33 mouse cellular contexts compared by ENCODE assay signal in genomic region chr2:74695383-74695782, GRCm38 (mm10). TPM values are rescaled to one million over a fixed set of nuclear protein-coding genes. Genes with fewer than 3 reads are reported as not detected.
DNase-seq lines count a peak whose midpoint lies in the region; ATAC-seq and TF ChIP-seq lines count a peak whose summit lies in the region.
"Had no signal": no experiment of that assay in that cellular context is flagged by ENCODE, and none has a peak within 500 bp of the region (broad histone marks: within the 10 kb centered on the region; RNA-seq: fewer than 3 reads in every experiment).

No protein-coding gene starts in this region.

- H3K9ac ChIP-seq in heart, embryonic 12.5 days, result no peak overlapping the region
- H3K9ac ChIP-seq in kidney, postnatal 0 days (ENCODE audit: low read depth, low read length), result peak overlapping the region; percentile 100; the same call in 1 of the 2 replicates
- H3K9ac ChIP-seq in limb, embryonic 13.5 days, result peak overlapping the region; percentile 90
- H3K9ac ChIP-seq in liver, embryonic 11.5 days (ENCODE audit: low read depth, low read length), result no peak overlapping the region
- H3K9ac ChIP-seq: forebrain, embryonic 13.5 days; hindbrain, embryonic 15.5 days; intestine, embryonic 15.5 days; liver, embryonic 13.5 days; midbrain, embryonic 13.5 days had no signal

- peaks cover 100% of the 10 kb centered on the region for H3K27me3 ChIP-seq in heart, embryonic 10.5 days (ENCODE audit: insufficient read depth, poor library complexity, severe bottlenecking)
- H3K27me3 ChIP-seq in heart, embryonic 12.5 days (replicated peaks), result peaks cover 96% of the 10 kb centered on the region
- H3K27me3 ChIP-seq in kidney, postnatal 0 days (ENCODE audit: insufficient read depth, low read length), result no peaks in the 10 kb centered on the region
- peaks cover 62% of the 10 kb centered on the region for H3K27me3 ChIP-seq in limb, embryonic 13.5 days
- H3K27me3 ChIP-seq in liver, embryonic 11.5 days (replicated peaks; ENCODE audit: control insufficient read depth, insufficient read depth, low read length), result peaks cover 100% of the 10 kb centered on the region

- H3K27ac ChIP-seq in heart, embryonic 10.5 days, result no peak overlapping the region
- H3K27ac ChIP-seq in heart, embryonic 12.5 days (ENCODE audit: poor library complexity, severe bottlenecking), result no peak overlapping the region
- peak overlapping the region; percentile 98 for H3K27ac ChIP-seq in kidney, postnatal 0 days
- H3K27ac ChIP-seq in limb, embryonic 13.5 days, result peak overlapping the region; percentile 81
- no peak overlapping the region for H3K27ac ChIP-seq in liver, embryonic 11.5 days (ENCODE audit: low read depth, low read length)
- H3K27ac ChIP-seq: forebrain, embryonic 13.5 days; hindbrain, embryonic 15.5 days; intestine, embryonic 15.5 days; liver, embryonic 13.5 days; midbrain, embryonic 13.5 days; stomach, postnatal 0 days had no signal

- peaks cover 22% of the 10 kb centered on the region for H3K4me1 ChIP-seq in heart, embryonic 10.5 days
- peaks cover 17% of the 10 kb centered on the region; the same call in 1 of the 2 replicates for H3K4me1 ChIP-seq in heart, embryonic 12.5 days (replicated peaks)
- H3K4me1 ChIP-seq in kidney, postnatal 0 days (replicated peaks; ENCODE audit: insufficient read depth, low read length), result peaks cover 15% of the 10 kb centered on the region
- H3K4me1 ChIP-seq in limb, embryonic 13.5 days, result peaks cover 72% of the 10 kb centered on the region
- no peaks in the 10 kb centered on the region for H3K4me1 ChIP-seq in liver, embryonic 11.5 days (replicated peaks; ENCODE audit: control insufficient read depth, insufficient read depth, low read length)

- no peak for ATAC-seq in heart, embryonic 12.5 days (ENCODE audit: insufficient number of reproducible peaks, low FRiP score)
- ATAC-seq in kidney, postnatal 0 days (replicated peaks; ENCODE audit: low FRiP score, low read depth), result no peak
- no peak for ATAC-seq in limb, embryonic 13.5 days (ENCODE audit: low FRiP score, low read depth)
- no peak for ATAC-seq in liver, embryonic 11.5 days (replicated peaks; ENCODE audit: low FRiP score)
- no peak for ATAC-seq in erythroid progenitor cell, adult 5-6 weeks (replicated peaks; ENCODE audit: low FRiP score, poor library complexity, severe bottlenecking)
- ATAC-seq: CD4-positive, CD25-positive, alpha-beta regulatory T cell, adult 4 months; forebrain, embryonic 13.5 days; intestine, embryonic 15.5 days; midbrain, embryonic 13.5 days had no signal

- H3K4me2 ChIP-seq in heart, embryonic 12.5 days, result no peak overlapping the region
- H3K4me2 ChIP-seq in kidney, postnatal 0 days (ENCODE audit: low read length), result peak overlapping the region; percentile 90
- H3K4me2 ChIP-seq in limb, embryonic 13.5 days (replicated peaks), result peak overlapping the region; percentile 91
- no peak overlapping the region for H3K4me2 ChIP-seq in liver, embryonic 11.5 days
- H3K4me2 ChIP-seq: forebrain, embryonic 13.5 days; hindbrain, embryonic 15.5 days; intestine, embryonic 15.5 days; liver, embryonic 13.5 days; midbrain, embryonic 13.5 days had no signal

- H3K36me3 ChIP-seq in heart, embryonic 10.5 days, result no peaks in the 10 kb centered on the region
- no peaks in the 10 kb centered on the region for H3K36me3 ChIP-seq in heart, embryonic 12.5 days
- H3K36me3 ChIP-seq in kidney, postnatal 0 days (ENCODE audit: insufficient read depth, low read length), result 0 out of 2 replicates have a peak, but pooled peaks cover 5% of the 10 kb centered on the region
- peaks cover 13% of the 10 kb centered on the region; the same call in 1 of the 2 replicates for H3K36me3 ChIP-seq in limb, embryonic 13.5 days
- no peaks in the 10 kb centered on the region for H3K36me3 ChIP-seq in liver, embryonic 11.5 days (ENCODE audit: control insufficient read depth, insufficient read depth, low read length)
- H3K36me3 ChIP-seq: hindbrain, embryonic 15.5 days; intestine, embryonic 15.5 days; liver, embryonic 13.5 days; midbrain, embryonic 13.5 days had no signal

- no peak overlapping the region for H3K4me3 ChIP-seq in heart, embryonic 10.5 days
- no peak overlapping the region for H3K4me3 ChIP-seq in heart, embryonic 12.5 days
- H3K4me3 ChIP-seq in kidney, postnatal 0 days (replicated peaks; ENCODE audit: low read depth, low read length), result peak overlapping the region; percentile 91
- peak overlapping the region; percentile 60 for H3K4me3 ChIP-seq in limb, embryonic 13.5 days
- H3K4me3 ChIP-seq in liver, embryonic 11.5 days (ENCODE audit: low read depth, low read length), result no peak overlapping the region
- H3K4me3 ChIP-seq: forebrain, embryonic 13.5 days; hindbrain, embryonic 15.5 days; intestine, embryonic 15.5 days; liver, embryonic 13.5 days; midbrain, embryonic 13.5 days had no signal

- no peaks in the 10 kb centered on the region for H3K9me3 ChIP-seq in heart, embryonic 10.5 days
- H3K9me3 ChIP-seq in heart, embryonic 12.5 days (replicated peaks), result no peaks in the 10 kb centered on the region
- H3K9me3 ChIP-seq in kidney, postnatal 0 days (replicated peaks; ENCODE audit: low read length), result no peaks in the 10 kb centered on the region
- H3K9me3 ChIP-seq in limb, embryonic 13.5 days, result no peaks in the 10 kb centered on the region
- H3K9me3 ChIP-seq in liver, embryonic 11.5 days (ENCODE audit: control insufficient read depth, low read length), result no peaks in the 10 kb centered on the region
- H3K9me3 ChIP-seq: forebrain, embryonic 13.5 days; hindbrain, embryonic 15.5 days; intestine, embryonic 15.5 days; liver, embryonic 13.5 days; midbrain, embryonic 13.5 days had no signal

- no peak for TF ChIP-seq CTCF in kidney, postnatal 0 days (IDR thresholded peaks at IDR 0.05; ENCODE audit: low read depth)

- peak; percentile 74 for DNase-seq in heart, embryonic 10.5 days (ENCODE audit: low spot score)
- DNase-seq in kidney, postnatal 0 days (ENCODE audit: low spot score), result no peak
- no peak for DNase-seq in kidney, postnatal 36 days
- no peak for DNase-seq in liver, embryonic 11.5 days (ENCODE audit: low spot score)
- DNase-seq: adrenal gland, postnatal 36 days; cerebellum, postnatal 10 days; gastrocnemius, postnatal 36 days; layer of hippocampus, adult 9-11 months; liver, embryonic 13.5 days; lung, adult 2 months; lung, postnatal 14 days; right cerebral cortex, postnatal 14 days had no signal

- 4% methylated on average over 1 of the region's 1 CpGs for WGBS in heart, embryonic 10.5 days
- WGBS in heart, embryonic 12.5 days, result 11% methylated on average over 1 of the region's 1 CpGs
- WGBS in kidney, postnatal 0 days, result 47% methylated on average over 1 of the region's 1 CpGs
- 24% methylated on average over 1 of the region's 1 CpGs for WGBS in limb, embryonic 13.5 days
- 4% methylated on average over 1 of the region's 1 CpGs for WGBS in liver, embryonic 11.5 days

RNA-seq across cellular contexts. Expression of gene Hoxd9, which starts 2.1 kb away (rescaled TPM):
- polyA plus RNA-seq in heart, embryonic 10.5 days (2016; fragmentation: Nextera tagmentation; extraction: Ambion mirVana), result 3.0 TPM in 1 of 2 replicates, not detected in the other
- polyA plus RNA-seq in heart, embryonic 12.5 days (2016; fragmentation: Nextera tagmentation; extraction: Ambion mirVana), result 0.08 TPM in 1 of 2 replicates, not detected in the other
- polyA plus RNA-seq in kidney, postnatal 0 days (2015; fragmentation: Nextera tagmentation; extraction: Ambion mirVana), result 57.8 and 67.0 TPM in 2 replicates
- polyA plus RNA-seq in limb, embryonic 13.5 days (2015; fragmentation: Nextera tagmentation; extraction: Ambion mirVana), result 10.7 and 10.9 TPM in 2 replicates
- 0.10 and 0.22 TPM in 2 replicates for polyA plus RNA-seq in liver, embryonic 11.5 days (2014; fragmentation: Nextera tagmentation; extraction: Ambion mirVana)
- not detected in 2 replicates for total RNA-seq in erythroid progenitor cell, adult 5-6 weeks (2015; ENCODE audit: low replicate concordance)
- not detected in 2 replicates for total RNA-seq in erythroid progenitor cell, adult 5-6 weeks (2017; ENCODE audit: low replicate concordance)
- total RNA-seq: hematopoietic stem cell, adult 5-6 weeks; left cerebral cortex, adult 18-20 months; left cerebral cortex, postnatal 25 days; megakaryocyte, adult 5-6 weeks had no signal
- polyA plus RNA-seq: CD4-positive, CD25-positive, alpha-beta regulatory T cell, adult 4 months; cortical plate, adult 2 months; forebrain, embryonic 13.5 days; hindbrain, embryonic 15.5 days; liver, embryonic 13.5 days; midbrain, embryonic 13.5 days had no signal

RNA-seq across cellular contexts. Expression of gene Hoxd10, which starts 3.7 kb away (rescaled TPM):
- polyA plus RNA-seq in heart, embryonic 10.5 days (2016; fragmentation: Nextera tagmentation; extraction: Ambion mirVana), result 2.3 TPM in 1 of 2 replicates, not detected in the other
- 0.10 TPM in 1 of 2 replicates, not detected in the other for polyA plus RNA-seq in heart, embryonic 12.5 days (2016; fragmentation: Nextera tagmentation; extraction: Ambion mirVana)
- 44.6 and 45.5 TPM in 2 replicates for polyA plus RNA-seq in kidney, postnatal 0 days (2015; fragmentation: Nextera tagmentation; extraction: Ambion mirVana)
- 26.0 and 26.2 TPM in 2 replicates for polyA plus RNA-seq in limb, embryonic 13.5 days (2015; fragmentation: Nextera tagmentation; extraction: Ambion mirVana)
- polyA plus RNA-seq in liver, embryonic 11.5 days (2014; fragmentation: Nextera tagmentation; extraction: Ambion mirVana), result 0.09 and 0.30 TPM in 2 replicates
- not detected in 2 replicates for total RNA-seq in erythroid progenitor cell, adult 5-6 weeks (2015; ENCODE audit: low replicate concordance)
- total RNA-seq in erythroid progenitor cell, adult 5-6 weeks (2017; ENCODE audit: low replicate concordance), result not detected in 2 replicates
- total RNA-seq: adrenal gland, adult 18-20 months; adrenal gland, postnatal 36 days; hematopoietic stem cell, adult 5-6 weeks; left cerebral cortex, adult 18-20 months; left cerebral cortex, postnatal 25 days; megakaryocyte, adult 5-6 weeks had no signal
- polyA plus RNA-seq: CD4-positive, CD25-positive, alpha-beta regulatory T cell, adult 4 months; cortical plate, adult 2 months; embryonic facial prominence, embryonic 11.5 days; forebrain, embryonic 13.5 days; heart, postnatal 0 days; hindbrain, embryonic 15.5 days; large intestine, adult 2 months; liver, embryonic 13.5 days; lung, adult 2 months; midbrain, embryonic 13.5 days; stomach, postnatal 0 days had no signal

RNA-seq across cellular contexts. Expression of gene Hoxd8, which starts 9.0 kb away (rescaled TPM):
- 0.09 and 1.3 TPM in 2 replicates for polyA plus RNA-seq in heart, embryonic 10.5 days (2016; fragmentation: Nextera tagmentation; extraction: Ambion mirVana)
- polyA plus RNA-seq in heart, embryonic 12.5 days (2016; fragmentation: Nextera tagmentation; extraction: Ambion mirVana), result 0.10 and 0.37 TPM in 2 replicates
- 73.4 and 76.7 TPM in 2 replicates for polyA plus RNA-seq in kidney, postnatal 0 days (2015; fragmentation: Nextera tagmentation; extraction: Ambion mirVana)
- 7.3 and 7.5 TPM in 2 replicates for polyA plus RNA-seq in limb, embryonic 13.5 days (2015; fragmentation: Nextera tagmentation; extraction: Ambion mirVana)
- polyA plus RNA-seq in liver, embryonic 11.5 days (2014; fragmentation: Nextera tagmentation; extraction: Ambion mirVana), result 0.82 and 1.2 TPM in 2 replicates
- total RNA-seq in erythroid progenitor cell, adult 5-6 weeks (2015; ENCODE audit: low replicate concordance), result not detected in 2 replicates
- total RNA-seq in erythroid progenitor cell, adult 5-6 weeks (2017; ENCODE audit: low replicate concordance), result not detected in 2 replicates
- total RNA-seq: hematopoietic stem cell, adult 5-6 weeks; left cerebral cortex, adult 18-20 months; megakaryocyte, adult 5-6 weeks had no signal
- polyA plus RNA-seq: CD4-positive, CD25-positive, alpha-beta regulatory T cell, adult 4 months; cortical plate, adult 2 months; forebrain, embryonic 13.5 days; midbrain, embryonic 13.5 days had no signal

RNA-seq across cellular contexts. Expression of gene Hoxd11, which starts 16.0 kb away (rescaled TPM):
- polyA plus RNA-seq in heart, embryonic 10.5 days (2016; fragmentation: Nextera tagmentation; extraction: Ambion mirVana), result 0.07 and 2.1 TPM in 2 replicates
- polyA plus RNA-seq in heart, embryonic 12.5 days (2016; fragmentation: Nextera tagmentation; extraction: Ambion mirVana), result not detected in 2 replicates
- polyA plus RNA-seq in kidney, postnatal 0 days (2015; fragmentation: Nextera tagmentation; extraction: Ambion mirVana), result 19.7 and 23.8 TPM in 2 replicates
- polyA plus RNA-seq in limb, embryonic 13.5 days (2015; fragmentation: Nextera tagmentation; extraction: Ambion mirVana), result 19.1 TPM in 2 replicates
- polyA plus RNA-seq in liver, embryonic 11.5 days (2014; fragmentation: Nextera tagmentation; extraction: Ambion mirVana), result 0.14 and 0.44 TPM in 2 replicates
- not detected in 2 replicates for total RNA-seq in erythroid progenitor cell, adult 5-6 weeks (2015; ENCODE audit: low replicate concordance)
- not detected in 2 replicates for total RNA-seq in erythroid progenitor cell, adult 5-6 weeks (2017; ENCODE audit: low replicate concordance)
- total RNA-seq: adrenal gland, adult 18-20 months; adrenal gland, postnatal 36 days; gastrocnemius, adult 18-20 months; gastrocnemius, postnatal 36 days; heart, adult 8-10 months; hematopoietic stem cell, adult 5-6 weeks; left cerebral cortex, adult 18-20 months; left cerebral cortex, postnatal 25 days; megakaryocyte, adult 5-6 weeks had no signal
- polyA plus RNA-seq: CD4-positive, CD25-positive, alpha-beta regulatory T cell, adult 4 months; cortical plate, adult 2 months; embryonic facial prominence, embryonic 11.5 days; forebrain, embryonic 13.5 days; heart, postnatal 0 days; hindbrain, embryonic 15.5 days; large intestine, adult 2 months; liver, embryonic 13.5 days; lung, adult 2 months; midbrain, embryonic 13.5 days; stomach, postnatal 0 days; thymus, postnatal 0 days had no signal

RNA-seq across cellular contexts. Expression of gene Hoxd3, which starts 16.3 kb away (rescaled TPM):
- 0.73 and 2.9 TPM in 2 replicates for polyA plus RNA-seq in heart, embryonic 10.5 days (2016; fragmentation: Nextera tagmentation; extraction: Ambion mirVana)
- polyA plus RNA-seq in heart, embryonic 12.5 days (2016; fragmentation: Nextera tagmentation; extraction: Ambion mirVana), result 2.5 and 3.1 TPM in 2 replicates
- polyA plus RNA-seq in kidney, postnatal 0 days (2015; fragmentation: Nextera tagmentation; extraction: Ambion mirVana), result 7.9 and 8.0 TPM in 2 replicates
- polyA plus RNA-seq in limb, embryonic 13.5 days (2015; fragmentation: Nextera tagmentation; extraction: Ambion mirVana), result 0.84 and 0.88 TPM in 2 replicates
- polyA plus RNA-seq in liver, embryonic 11.5 days (2014; fragmentation: Nextera tagmentation; extraction: Ambion mirVana), result 0.47 and 0.87 TPM in 2 replicates
- total RNA-seq in erythroid progenitor cell, adult 5-6 weeks (2015; ENCODE audit: low replicate concordance), result not detected in 2 replicates
- total RNA-seq in erythroid progenitor cell, adult 5-6 weeks (2017; ENCODE audit: low replicate concordance), result not detected in 2 replicates
- total RNA-seq: gastrocnemius, adult 18-20 months; hematopoietic stem cell, adult 5-6 weeks; left cerebral cortex, adult 18-20 months; left cerebral cortex, postnatal 25 days had no signal
- polyA plus RNA-seq: CD4-positive, CD25-positive, alpha-beta regulatory T cell, adult 4 months; cortical plate, adult 2 months; forebrain, embryonic 13.5 days had no signal

Comparison
In these comparisons a context has a peak if more than half of its experiments do, and no peak if none do; other contexts are left out.
1. H3K27ac ChIP-seq: peak in kidney, postnatal 0 days (single experiment) and limb, embryonic 13.5 days (single experiment); none in heart, embryonic 10.5 days (single experiment), heart, embryonic 12.5 days (single experiment) and liver, embryonic 11.5 days (single experiment).
2. H3K4me3 ChIP-seq: peak in kidney, postnatal 0 days (single experiment) and limb, embryonic 13.5 days (single experiment); none in heart, embryonic 10.5 days (single experiment), heart, embryonic 12.5 days (single experiment) and liver, embryonic 11.5 days (single experiment).
3. H3K4me2 ChIP-seq: peak in kidney, postnatal 0 days (single experiment) and limb, embryonic 13.5 days (single experiment); none in heart, embryonic 12.5 days (single experiment) and liver, embryonic 11.5 days (single experiment).
4. H3K9ac ChIP-seq: peak in kidney, postnatal 0 days (single experiment) and limb, embryonic 13.5 days (single experiment); none in heart, embryonic 12.5 days (single experiment) and liver, embryonic 11.5 days (single experiment).